In the genomic region with DNA sequence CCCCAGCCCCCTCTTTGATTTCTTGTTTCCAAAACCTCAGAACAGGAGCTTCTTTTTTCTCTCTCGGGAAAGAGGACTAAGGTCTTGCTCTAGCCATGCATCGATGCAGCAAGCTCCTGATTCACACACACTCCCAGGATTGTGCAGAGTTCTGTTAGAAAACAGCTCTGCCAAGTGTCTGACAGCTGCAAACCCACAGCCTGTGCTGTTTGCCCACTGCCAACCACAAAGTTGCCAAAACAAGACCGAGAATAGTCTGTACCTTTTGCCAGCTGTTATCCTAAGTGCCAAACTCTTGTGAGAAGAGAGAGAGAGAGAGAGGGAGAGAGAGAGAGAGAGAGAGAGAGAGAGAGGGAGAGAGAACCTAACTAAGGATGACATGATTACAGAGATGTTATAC, we compare ENCODE assay signal across 17 mouse cellular contexts.
DNase-seq lines count a peak whose midpoint lies in the region; TF ChIP-seq lines count a peak whose summit lies in the region.
"Had no signal": no experiment of that assay in that cellular context is flagged by ENCODE, and none has a peak within 500 bp of the region (broad histone marks: within the 10 kb centered on the region; RNA-seq: fewer than 3 reads in every experiment).

No protein-coding gene starts in this region.

- H3K27ac ChIP-seq in gastrocnemius, adult 2 months: no peak overlapping the region
- H3K27ac ChIP-seq: embryonic facial prominence, embryonic 13.5 days; forebrain, embryonic 12.5 days; hindbrain, embryonic 10.5 days; limb, embryonic 10.5 days; liver, embryonic 12.5 days; lung, embryonic 15.5 days; stomach, embryonic 15.5 days had no signal

- no peak overlapping the region for H3K4me3 ChIP-seq in gastrocnemius, adult 2 months
- H3K4me3 ChIP-seq: embryonic facial prominence, embryonic 13.5 days; forebrain, embryonic 12.5 days; hindbrain, embryonic 10.5 days; limb, embryonic 10.5 days; liver, embryonic 12.5 days; lung, embryonic 15.5 days; stomach, embryonic 15.5 days had no signal

- no peak for TF ChIP-seq CTCF in gastrocnemius, adult 2 months (IDR thresholded peaks at IDR 0.05)

- intact Hi-C loops in gastrocnemius, adult 2 months (cut with DNase I): no loop called here

- peak; percentile 18 for DNase-seq in gastrocnemius, adult 2 months
- DNase-seq in gastrocnemius, adult 18-20 months (ENCODE audit: low spot score): no peak
- DNase-seq in right cerebral cortex, postnatal 10 days (ENCODE audit: low spot score in 2 of 2): peak; percentile 41 to 46
- no peak for DNase-seq in right cerebral cortex, adult 2 months (ENCODE audit: low spot score in 2 of 2)
- peak; percentile 79 for DNase-seq in fibroblast of lung, adult 2 months (ENCODE audit: low read depth)
- peak; percentile 27 for DNase-seq in thymus, postnatal 25 days
- no peak for DNase-seq in lung, postnatal 14 days
- no peak for DNase-seq in neural tube, embryonic 10.5 days (ENCODE audit: extremely low spot score, low spot score)
- DNase-seq: adrenal gland, postnatal 36 days; kidney, postnatal 25 days had no signal

Comparison
In these comparisons a context has a peak if more than half of its experiments do, and no peak if none do; other contexts are left out.
1. DNase-seq: peak in gastrocnemius, adult 2 months (single experiment), right cerebral cortex, postnatal 10 days (2 of 2), fibroblast of lung, adult 2 months (single experiment) and thymus, postnatal 25 days (single experiment); none in gastrocnemius, adult 18-20 months (single experiment), right cerebral cortex, adult 2 months (0 of 2), lung, postnatal 14 days (single experiment) and neural tube, embryonic 10.5 days (single experiment).